ENCODE assay signal across 8 mouse cellular contexts in the genomic region with DNA sequence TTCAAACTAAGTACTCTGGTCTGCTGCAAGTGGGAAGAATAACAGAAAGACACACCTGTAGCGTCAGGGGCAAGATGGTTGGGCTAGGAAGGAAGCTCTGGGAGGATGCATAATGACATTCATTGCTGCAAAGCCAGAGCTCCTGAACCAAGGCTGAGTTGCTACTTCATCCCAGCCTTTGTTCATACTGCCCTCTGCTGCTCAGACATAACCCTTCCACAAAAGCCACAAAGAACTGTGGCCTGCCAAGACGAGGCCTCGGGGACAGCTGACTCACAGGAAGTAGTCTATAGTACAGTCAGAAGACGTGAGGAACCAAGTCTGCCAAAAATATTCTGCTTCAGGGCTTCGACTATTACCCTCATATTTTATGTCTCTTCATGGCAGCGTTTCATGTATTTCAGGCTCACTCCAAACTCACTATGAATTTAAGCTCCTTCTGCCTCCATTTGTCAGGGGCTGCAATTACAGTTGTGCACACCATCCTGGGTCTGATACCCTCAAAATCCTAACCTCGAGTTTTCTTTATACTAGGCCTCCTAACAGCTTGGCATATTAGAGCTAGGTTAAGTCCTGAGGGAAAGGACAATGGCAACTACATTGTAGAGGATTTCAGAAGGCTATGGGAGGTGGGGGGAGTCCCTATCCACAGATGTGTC. TPM values are rescaled to one million over a fixed set of nuclear protein-coding genes. Genes with fewer than 3 reads are reported as not detected.
DNase-seq lines count a peak whose midpoint lies in the region; ATAC-seq lines count a peak whose summit lies in the region.

No protein-coding gene starts in this region.

- ATAC-seq in inflammation-experienced regulatory T-cells, adult 6 months = peak; percentile 99
- peak; percentile 99 for ATAC-seq in megakaryocyte progenitor cell, adult 5-6 weeks (replicated peaks; ENCODE audit: poor library complexity)

- DNase-seq in ZHBTc4 (ENCODE audit: low read depth, low spot score) = peak; percentile 77
- peak; percentile 79 for DNase-seq in embryo, embryonic 11 days
- peak; percentile 77 for DNase-seq in gastrocnemius, postnatal 25 days
- DNase-seq in left cerebral cortex, adult 9 months (ENCODE audit: low spot score in 2 of 2) = peak; percentile 19 to 79
- DNase-seq in right cerebral cortex, postnatal 10 days (ENCODE audit: low spot score in 2 of 2) = peak; percentile 75 to 78
- DNase-seq in urinary bladder, postnatal 25 days (ENCODE audit: low spot score) = peak; percentile 55

RNA-seq across cellular contexts. Expression of a gene that starts 25.9 kb away (rescaled TPM):
- 10 to 100 TPM; 18.3 to 30.9 TPM for total RNA-seq in gastrocnemius, postnatal 25 days (2021)
- under 1 TPM in 2 of 3 experiments, not detected in 1; 0.04 to 0.07 TPM for polyA plus RNA-seq in inflammation-experienced regulatory T-cells, adult 6 months (2017; shearing (Covaris generic))
- total RNA-seq in megakaryocyte progenitor cell, adult 5-6 weeks (2015) = not detected in 2 replicates
- not detected in 2 replicates for total RNA-seq in megakaryocyte progenitor cell, adult 5-6 weeks (2017)

RNA-seq across cellular contexts. Expression of a gene that starts 38.3 kb away (rescaled TPM):
- total RNA-seq in gastrocnemius, postnatal 25 days (2021) = 10 to 100 TPM; 42.7 to 49.5 TPM
- polyA plus RNA-seq in inflammation-experienced regulatory T-cells, adult 6 months (2017; shearing (Covaris generic)) = 10 to 100 TPM; 10.6 to 22.9 (median 14.7) TPM
- 89.7 and 105 TPM in 2 replicates for total RNA-seq in megakaryocyte progenitor cell, adult 5-6 weeks (2015)
- 62.0 and 74.7 TPM in 2 replicates for total RNA-seq in megakaryocyte progenitor cell, adult 5-6 weeks (2017)

Comparison
In these comparisons a context has a peak if more than half of its experiments do, and no peak if none do; other contexts are left out.
1. Peak in every context shown above with its lines: DNase-seq and ATAC-seq.
2. RNA of a gene that starts 25.9 kb away (total RNA-seq): 18.3 to 30.9 TPM in gastrocnemius, postnatal 25 days; not detected in megakaryocyte progenitor cell, adult 5-6 weeks; every median in the first group is over 10 times any median in the second.